Mouse (Mus musculus) lung, adult 2 months (tissue): Measurements from ENCODE around the gene Fkbp5. TPM values are rescaled to one million over a fixed set of nuclear protein-coding genes. Genes with fewer than 3 reads are reported as not detected.

ENCODE experiments used
- DNase-seq: peaks from one replicate; pipeline ENCODE4 v3.0.0; 2022
- H3K4me1 ChIP-seq: fragments of 200-500 bp; 2 replicates; pipeline ENCODE4 v1.6.1; 2011; ENCODE audit warnings: low read length; ENCODE audit not compliant: control insufficient read depth, insufficient read depth
- H3K4me3 ChIP-seq: fragments of 200-500 bp; replicated peaks from 2 replicates; pipeline ENCODE3; 2011; ENCODE audit warnings: low read depth, mild to moderate bottlenecking, control low read depth, low read length; ENCODE audit errors: extremely low read depth
- CTCF ChIP-seq: fragments of 200-500 bp; IDR thresholded peaks from 2 replicates; pipeline ENCODE4 v1.5.1; 2011; ENCODE audit warnings: mild to moderate bottlenecking, low read length, control low read depth; ENCODE audit not compliant: insufficient read depth
- POLR2A ChIP-seq: fragments of 200-500 bp; IDR thresholded peaks from 2 replicates; pipeline ENCODE4 v1.6.1; 2011; ENCODE audit warnings: low read depth, mild to moderate bottlenecking, control low read depth, low read length, borderline replicate concordance; ENCODE audit errors: extremely low read depth
- WGBS: fragments of 180-500 bp; shearing (Covaris S2); methylation state at CpG from one replicate; pipeline ENCODE4 v1.1.7; 2018; 5-methylcytosine and 5-hydroxymethylcytosine counted together
- polyA plus RNA-seq: library from polyadenylated mRNA; depleted of rRNA; stranded (reverse); fragments of >200 nt; gene quantifications from 2 replicates; pipeline ENCODE4 v1.2.3, GENCODE M21; 2012

Gene Fkbp5
- polyA plus RNA-seq, 1 experiment = 8.8 TPM

- DNase-seq = no peak
- Histone ChIP-seq H3K4me1 (peaks cover 10% of the 10 kb centered on the region), H3K4me3 (no peak overlapping the region)
- TF ChIP-seq CTCF = no peak
- no peak for TF ChIP-seq POLR2A
- 69% methylated on average over 4 of the region's 4 CpGs for WGBS
Measured at GRCm38 (mm10) chr17:28524831-28525430, 7.6 kb upstream of the Fkbp5 start.

- TF ChIP-seq CTCF (no peak), POLR2A (peak; percentile 33; the same call in 1 of the 2 replicates)
- Histone ChIP-seq H3K4me1 (peaks cover 11% of the 10 kb centered on the region), H3K4me3 (peak overlapping the region; percentile 12)
- DNase-seq = no peak
- WGBS = 79% methylated on average over 23 of the region's 23 CpGs
Measured at GRCm38 (mm10) chr17:28524009-28524695, 6.8 kb upstream of the Fkbp5 start.

DNA sequence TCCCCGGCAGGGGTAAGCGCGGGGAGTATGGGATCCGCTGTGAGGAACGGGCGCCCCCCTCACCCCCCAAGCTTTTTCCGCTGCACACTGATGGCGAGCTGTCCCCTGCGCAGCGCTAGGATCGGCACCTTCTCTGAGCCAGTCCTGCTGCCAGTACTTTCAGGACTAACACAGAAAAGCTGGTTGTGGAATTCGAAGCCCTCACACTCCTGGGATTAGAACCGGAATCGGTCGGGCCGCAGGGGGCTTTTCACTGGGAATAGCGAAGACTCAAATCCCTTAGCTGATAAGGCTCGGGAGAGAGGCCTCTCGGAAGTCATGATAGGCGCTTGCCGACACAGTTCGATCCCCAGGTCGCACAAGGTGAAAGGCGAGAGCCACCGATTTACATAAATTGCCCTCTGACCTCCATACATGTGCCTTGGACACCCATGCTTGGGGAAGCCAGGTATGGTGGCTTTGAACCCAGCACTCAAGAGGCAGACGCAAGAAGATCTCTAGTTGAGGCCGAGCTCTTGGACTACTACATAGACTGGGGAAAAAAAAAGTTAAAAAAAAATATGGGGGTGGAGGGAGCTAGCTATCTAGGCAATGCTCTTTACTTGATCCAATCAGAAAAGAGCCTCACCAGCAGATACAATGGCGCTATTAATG lies 6.2 kb upstream of the Fkbp5 start:
- Histone ChIP-seq H3K4me1 (peaks cover 15% of the 10 kb centered on the region), H3K4me3 (peak overlapping the region; percentile 79)
- TF ChIP-seq CTCF (no peak), POLR2A (no peak)
- WGBS = 16% methylated on average over 28 of the region's 28 CpGs
- DNase-seq = no peak

DNA sequence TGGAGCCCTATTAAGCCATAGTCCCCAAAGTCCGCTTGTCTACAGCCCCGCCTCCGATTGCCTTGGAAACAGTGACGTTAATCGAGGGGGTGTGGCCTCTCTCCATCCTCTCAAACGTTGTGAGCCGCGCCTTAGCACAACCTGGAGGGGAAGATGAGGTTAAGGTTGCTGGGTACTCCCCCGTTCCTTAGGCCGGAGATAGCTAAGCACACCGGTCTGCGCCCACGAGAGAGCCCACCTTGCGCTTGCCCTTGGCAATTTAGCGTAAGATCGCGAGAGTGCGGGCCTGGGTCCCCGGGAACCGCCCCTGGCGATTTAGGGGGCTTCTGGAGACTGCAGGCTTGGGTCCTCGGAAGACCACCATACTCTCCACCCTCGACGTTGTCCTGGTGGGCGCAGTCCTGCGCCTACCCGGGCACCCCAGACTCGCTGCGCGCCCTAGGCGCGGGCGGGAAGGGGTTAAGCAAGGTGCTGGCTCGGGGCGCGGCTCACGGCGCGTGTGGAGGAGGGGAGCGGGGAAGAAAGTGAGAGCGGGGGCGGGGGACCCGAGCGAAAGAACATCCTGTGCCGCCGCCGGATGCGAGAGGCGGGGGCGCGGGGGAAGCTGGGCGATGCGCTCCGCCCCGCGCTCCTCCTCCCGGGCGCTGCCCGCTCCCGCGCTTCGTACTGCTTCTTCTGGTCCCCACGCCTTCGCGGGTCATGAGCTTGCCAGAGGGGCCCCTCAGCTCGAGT lies 5.5 kb upstream of the Fkbp5 start:
- Histone ChIP-seq H3K4me3 (peak overlapping the region; percentile 79), H3K4me1 (peaks cover 15% of the 10 kb centered on the region)
- WGBS = under 1% methylated on average over 66 of the region's 66 CpGs
- DNase-seq = peak; percentile 97
- no peak for TF ChIP-seq CTCF
- TF ChIP-seq POLR2A = peak; percentile 99

DNA sequence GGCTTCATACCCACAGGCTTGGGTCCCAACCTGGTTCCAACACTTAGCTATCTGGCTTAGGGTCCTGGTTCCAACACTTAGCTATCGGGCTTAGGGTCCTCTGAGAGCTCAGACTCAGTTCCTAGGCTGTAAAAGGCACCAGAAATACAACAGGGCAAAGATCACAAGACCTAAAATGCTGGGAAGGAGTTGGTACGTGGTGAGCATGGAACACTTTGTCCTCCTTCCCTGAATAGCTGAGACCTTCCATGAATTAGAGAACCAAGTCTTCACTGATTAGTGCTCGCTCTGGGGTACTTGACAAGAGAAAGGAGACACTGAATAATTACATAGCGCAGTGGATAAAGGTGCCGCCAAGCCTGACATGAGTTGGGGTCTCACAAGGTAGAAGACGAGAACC lies 4.6 kb upstream of the Fkbp5 start:
- TF ChIP-seq POLR2A (no peak), CTCF (no peak)
- 38% methylated on average over 6 of the region's 6 CpGs for WGBS
- DNase-seq = no peak
- Histone ChIP-seq H3K4me1 (peaks cover 15% of the 10 kb centered on the region), H3K4me3 (no peak overlapping the region)

GRCm38 (mm10) chr17:28521071-28521726 lies 3.9 kb upstream of the Fkbp5 start:
- DNase-seq = no peak
- TF ChIP-seq POLR2A = no peak
- TF ChIP-seq CTCF = no peak
- Histone ChIP-seq H3K4me3 (no peak overlapping the region), H3K4me1 (peaks cover 15% of the 10 kb centered on the region)
- WGBS = 72% methylated on average over 5 of the region's 5 CpGs

DNA sequence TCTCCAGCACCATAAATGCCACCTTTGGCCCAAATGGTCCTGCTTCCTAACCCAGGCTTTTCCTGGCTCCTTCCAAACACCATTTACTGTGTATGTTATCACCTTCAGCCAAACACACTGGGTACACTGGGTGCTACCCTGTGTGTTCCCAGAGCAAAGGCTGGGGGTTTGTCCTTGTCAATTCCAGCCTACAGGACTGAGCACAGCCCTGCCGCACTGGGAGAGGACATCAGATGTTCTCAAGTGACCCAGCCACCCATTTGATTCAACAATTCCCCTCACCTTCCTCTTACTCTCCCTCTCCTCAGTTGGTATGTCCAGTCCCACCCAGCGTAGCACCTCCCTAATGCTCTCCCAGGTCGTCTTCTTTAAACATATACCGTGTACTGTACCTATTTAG lies 3.2 kb upstream of the Fkbp5 start:
- 83% methylated on average over 4 of the region's 4 CpGs for WGBS
- Histone ChIP-seq H3K4me3 (no peak overlapping the region), H3K4me1 (peaks cover 19% of the 10 kb centered on the region)
- TF ChIP-seq CTCF (no peak), POLR2A (no peak)
- no peak for DNase-seq

DNA sequence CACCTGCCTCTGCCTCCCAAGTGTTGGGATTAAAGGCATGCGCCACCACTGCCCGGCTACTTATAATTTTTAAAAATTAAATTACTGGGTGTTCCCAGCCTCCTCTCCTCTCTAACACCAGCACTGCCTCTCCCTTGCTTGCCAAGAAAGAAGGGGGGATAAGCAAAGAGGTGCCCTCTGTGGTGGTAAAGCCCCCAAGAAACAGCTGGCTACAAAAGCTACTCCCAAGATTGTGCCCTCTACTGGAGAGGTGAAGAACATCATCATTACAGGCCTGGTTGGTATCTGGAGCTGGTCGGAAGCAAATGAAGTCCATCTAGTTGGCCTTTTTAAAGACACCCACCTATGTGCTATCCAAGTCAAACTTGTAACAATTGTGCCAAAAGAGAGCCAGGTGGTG lies 2.5 kb upstream of the Fkbp5 start:
- peak; percentile 23; the same call in 1 of the 2 replicates for TF ChIP-seq CTCF
- no peak for TF ChIP-seq POLR2A
- no peak for DNase-seq
- Histone ChIP-seq H3K4me1 (peaks cover 23% of the 10 kb centered on the region), H3K4me3 (no peak overlapping the region)
- 77% methylated on average over 3 of the region's 3 CpGs for WGBS

GRCm38 (mm10) chr17:28518615-28519071 lies 1.3 kb upstream of the Fkbp5 start:
- Histone ChIP-seq H3K4me1 (peaks cover 25% of the 10 kb centered on the region), H3K4me3 (peak overlapping the region; percentile 60)
- DNase-seq = peak; percentile 46
- TF ChIP-seq CTCF (no peak), POLR2A (no peak)
- 23% methylated on average over 8 of the region's 8 CpGs for WGBS
